Mouse (Mus musculus) E14TG2a.4 (cell line): ENCODE data around the gene Igsf21.

Experiments
- CTCF ChIP-seq: conservative IDR thresholded peaks from 2 replicates; pipeline ENCODE4 v1.5.1; 2014; ENCODE audit warnings: low read length
- POU5F1 ChIP-seq: IDR thresholded peaks from 2 replicates; pipeline ENCODE4 v1.6.1; 2014; ENCODE audit warnings: low read length, borderline replicate concordance

GRCm38 (mm10) chr4:140258968-140259367, 12.4 kb upstream of the Igsf21 start:
- TF ChIP-seq CTCF: no peak
- no peak for TF ChIP-seq POU5F1
